Comparison of ENCODE assay signal across 18 mouse cellular contexts in the genomic region with DNA sequence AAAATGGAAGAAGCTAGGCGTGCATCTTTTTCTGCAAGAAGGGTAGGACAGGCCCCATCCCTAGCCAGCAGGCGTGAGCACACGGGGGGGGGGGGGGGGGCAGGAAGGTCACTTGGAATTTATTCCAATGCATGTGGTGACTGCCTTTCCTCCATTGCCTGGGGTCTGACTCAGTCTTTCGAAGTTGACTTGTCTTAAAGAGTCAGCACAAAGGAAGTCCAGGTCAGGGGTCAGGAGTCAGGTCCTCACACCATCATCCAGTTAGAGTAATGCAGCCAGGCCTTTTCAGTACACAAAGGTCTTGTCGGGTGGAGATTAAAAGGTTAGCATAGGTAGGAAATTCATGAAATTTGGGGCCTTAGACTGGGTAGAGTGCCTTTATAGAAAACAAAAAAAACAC. TPM values are rescaled to one million over a fixed set of nuclear protein-coding genes. Genes with fewer than 3 reads are reported as not detected.
DNase-seq lines count a peak whose midpoint lies in the region; ATAC-seq and TF ChIP-seq lines count a peak whose summit lies in the region.
"Had no signal": no experiment of that assay in that cellular context is flagged by ENCODE, and none has a peak within 500 bp of the region (broad histone marks: within the 10 kb centered on the region; RNA-seq: fewer than 3 reads in every experiment).

No protein-coding gene starts in this region.

- no peak for TF ChIP-seq EP300 in heart, postnatal 0 days (IDR thresholded peaks at IDR 0.05; ENCODE audit: low read depth)
- TF ChIP-seq EP300 in lung, postnatal 0 days (IDR thresholded peaks at IDR 0.05), result no peak

- H3K4me2 ChIP-seq in heart, postnatal 0 days (ENCODE audit: low read depth, low read length), result no peak overlapping the region
- no peak overlapping the region for H3K4me2 ChIP-seq in lung, postnatal 0 days (replicated peaks; ENCODE audit: low read depth, low read length)
- no peak overlapping the region for H3K4me2 ChIP-seq in liver, embryonic 12.5 days
- H3K4me2 ChIP-seq: forebrain, embryonic 12.5 days; heart, embryonic 12.5 days; hindbrain, embryonic 15.5 days; limb, embryonic 12.5 days had no signal

- H3K4me3 ChIP-seq in heart, postnatal 0 days (ENCODE audit: low read depth, low read length), result no peak overlapping the region
- no peak overlapping the region for H3K4me3 ChIP-seq in lung, postnatal 0 days (ENCODE audit: low read depth, low read length)
- H3K4me3 ChIP-seq in liver, embryonic 12.5 days, result no peak overlapping the region
- H3K4me3 ChIP-seq: forebrain, embryonic 12.5 days; heart, embryonic 12.5 days; hindbrain, embryonic 15.5 days; limb, embryonic 12.5 days had no signal

- ATAC-seq in heart, postnatal 0 days (ENCODE audit: insufficient read depth, low read depth), result no peak
- no peak for ATAC-seq in lung, postnatal 0 days
- ATAC-seq in liver, embryonic 12.5 days, result no peak
- ATAC-seq: intestine, embryonic 16.5 days; midbrain, embryonic 16.5 days had no signal

- H3K9me3 ChIP-seq in heart, postnatal 0 days (replicated peaks; ENCODE audit: control insufficient read depth, low read length), result no peaks in the 10 kb centered on the region
- H3K9me3 ChIP-seq in lung, postnatal 0 days (ENCODE audit: low read length), result no peaks in the 10 kb centered on the region
- no peaks in the 10 kb centered on the region for H3K9me3 ChIP-seq in liver, embryonic 12.5 days (replicated peaks)
- H3K9me3 ChIP-seq: forebrain, embryonic 12.5 days; heart, embryonic 12.5 days; hindbrain, embryonic 15.5 days; limb, embryonic 12.5 days had no signal

- intact Hi-C loops in heart, postnatal 36 days (cut with DNase I), result no loop called here
- intact Hi-C loops in left cerebral cortex, postnatal 10 days (cut with DNase I), result no loop called here

- no peak overlapping the region for H3K9ac ChIP-seq in heart, postnatal 0 days (replicated peaks; ENCODE audit: low read depth, low read length)
- no peak overlapping the region for H3K9ac ChIP-seq in lung, postnatal 0 days (replicated peaks; ENCODE audit: low read depth)
- no peak overlapping the region for H3K9ac ChIP-seq in liver, embryonic 12.5 days
- H3K9ac ChIP-seq: forebrain, embryonic 12.5 days; heart, embryonic 12.5 days; hindbrain, embryonic 15.5 days; limb, embryonic 12.5 days had no signal

- no peak for DNase-seq in heart, postnatal 0 days (ENCODE audit: low spot score)
- no peak for DNase-seq in heart, postnatal 36 days
- DNase-seq in lung, postnatal 0 days (ENCODE audit: low spot score), result no peak
- DNase-seq in lung, postnatal 4 days, result no peak
- DNase-seq in left cerebral cortex, postnatal 10 days (ENCODE audit: extremely low spot score in 1 of 2, low spot score in 2 of 2), result no peak
- DNase-seq in adrenal gland, adult 18-20 months (ENCODE audit: low spot score in 2 of 2), result no peak
- DNase-seq: adrenal gland, adult 2 months; cerebellum, postnatal 10 days; lung, adult 18-20 months; right cerebral cortex, postnatal 25 days; thymus, postnatal 36 days had no signal

- no peak for TF ChIP-seq CTCF in heart, postnatal 0 days (IDR thresholded peaks at IDR 0.05; ENCODE audit: low read depth)
- no peak for TF ChIP-seq CTCF in lung, postnatal 0 days (IDR thresholded peaks at IDR 0.05)

- H3K27ac ChIP-seq in heart, postnatal 0 days (ENCODE audit: low read depth), result peak overlapping the region; percentile 34; the same call in 1 of the 2 replicates
- 0 out of 2 replicates have a peak overlapping the region, but pooled peaks have one; percentile 15 for H3K27ac ChIP-seq in lung, postnatal 0 days (ENCODE audit: low read length)
- 0 out of 2 replicates have a peak overlapping the region, but pooled peaks have one; percentile 1 for H3K27ac ChIP-seq in liver, embryonic 12.5 days
- H3K27ac ChIP-seq: forebrain, embryonic 12.5 days; hindbrain, embryonic 15.5 days; limb, embryonic 12.5 days had no signal

- peaks cover 35% of the 10 kb centered on the region for H3K36me3 ChIP-seq in heart, postnatal 0 days (replicated peaks; ENCODE audit: control insufficient read depth, insufficient read depth, low read length)
- H3K36me3 ChIP-seq in lung, postnatal 0 days (ENCODE audit: insufficient read depth, low read length), result no peaks in the 10 kb centered on the region
- peaks cover 98% of the 10 kb centered on the region for H3K36me3 ChIP-seq in liver, embryonic 12.5 days

- 79% methylated on average over 5 of the region's 5 CpGs for WGBS in heart, postnatal 0 days
- WGBS in lung, postnatal 0 days, result 63% methylated on average over 5 of the region's 5 CpGs
- WGBS in liver, embryonic 12.5 days (ENCODE audit: insufficient replicate concordance), result 76% methylated on average over 4 of the region's 5 CpGs

- H3K4me1 ChIP-seq in heart, postnatal 0 days (ENCODE audit: control insufficient read depth, insufficient read depth), result no peaks in the 10 kb centered on the region
- peaks cover 20% of the 10 kb centered on the region; the same call in 1 of the 2 replicates for H3K4me1 ChIP-seq in lung, postnatal 0 days (ENCODE audit: insufficient read depth, low read depth, low read length)
- peaks cover 50% of the 10 kb centered on the region for H3K4me1 ChIP-seq in liver, embryonic 12.5 days

- no peaks in the 10 kb centered on the region for H3K27me3 ChIP-seq in heart, postnatal 0 days (ENCODE audit: control insufficient read depth, insufficient read depth, low read length)
- H3K27me3 ChIP-seq in lung, postnatal 0 days (replicated peaks; ENCODE audit: insufficient read depth, low read length), result no peaks in the 10 kb centered on the region
- no peaks in the 10 kb centered on the region for H3K27me3 ChIP-seq in liver, embryonic 12.5 days (replicated peaks)
- H3K27me3 ChIP-seq: forebrain, embryonic 12.5 days; heart, embryonic 12.5 days; hindbrain, embryonic 15.5 days; limb, embryonic 12.5 days had no signal

RNA-seq across cellular contexts. Expression of gene Rnf145, which starts 24.8 kb away (rescaled TPM):
- total RNA-seq in heart, postnatal 0 days (2014; rRNA removed; ENCODE audit: low replicate concordance), result 35.4 and 38.1 TPM in 2 replicates
- polyA plus RNA-seq in heart, postnatal 0 days (2015; fragmentation: Nextera tagmentation; extraction: Ambion mirVana), result 23.3 and 28.1 TPM in 2 replicates
- 10 to 100 TPM; 16.5 to 18.5 TPM for total RNA-seq in heart, postnatal 36 days (2021)
- polyA plus RNA-seq in lung, postnatal 0 days (2015; fragmentation: Nextera tagmentation; extraction: Ambion mirVana), result 71.9 and 79.9 TPM in 2 replicates
- polyA plus RNA-seq in liver, embryonic 12.5 days (2016; fragmentation: Nextera tagmentation; extraction: Ambion mirVana), result 64.7 and 71.1 TPM in 2 replicates
- 100 to 1,000 TPM in 1 of 2 experiments, 10 to 100 TPM in 1; 95.9 to 106 TPM for total RNA-seq in left cerebral cortex, postnatal 10 days (2021)
- total RNA-seq in adrenal gland, adult 18-20 months (2021), result 10 to 100 TPM; 47.2 to 61.7 TPM
